Mouse (Mus musculus) neural tube, embryonic 11.5 days (tissue): ENCODE results near the gene Emid1. TPM values are rescaled to one million over a fixed set of nuclear protein-coding genes. Genes with fewer than 3 reads are reported as not detected.

ENCODE experiments used
- ATAC-seq: fragments of 200-750 bp; cut with Nextera tagmentation; 2 replicates; pipeline ENCODE4 v1.8.0; 2017; ENCODE audit warnings: moderate number of reproducible peaks, mild to moderate bottlenecking, moderate TSS enrichment, moderate library complexity; ENCODE audit not compliant: insufficient read depth, low FRiP score, low TSS enrichment
- DNase-seq: peaks from one replicate; pipeline ENCODE4 v3.0.0-alpha.2; 2015; ENCODE audit warnings: low spot score
- H3K27ac ChIP-seq: fragments of 300-500 bp; sonication (generic); 2 replicates; pipeline ENCODE4 v1.5.1; 2014; ENCODE audit warnings: low read depth, mild to moderate bottlenecking, low read length
- H3K27me3 ChIP-seq: fragments of 300-500 bp; sonication (generic); 2 replicates; pipeline ENCODE4 v1.6.1; 2014; ENCODE audit warnings: mild to moderate bottlenecking, low read length, mixed read lengths; ENCODE audit not compliant: control insufficient read depth, insufficient read depth
- H3K36me3 ChIP-seq: fragments of 300-500 bp; sonication (generic); 2 replicates; pipeline ENCODE4 v1.6.1; 2014; ENCODE audit warnings: mild to moderate bottlenecking, low read length, moderate library complexity, mixed read lengths; ENCODE audit not compliant: control insufficient read depth, insufficient read depth
- H3K4me1 ChIP-seq: fragments of 300-500 bp; sonication (generic); 2 replicates; pipeline ENCODE4 v1.6.1; 2014; ENCODE audit warnings: low read length, mixed read lengths; ENCODE audit not compliant: control insufficient read depth, insufficient read depth
- H3K4me2 ChIP-seq: fragments of 300-500 bp; sonication (generic); 2 replicates; pipeline ENCODE4 v1.6.1; 2014; ENCODE audit warnings: low read depth, mild to moderate bottlenecking, moderate library complexity
- H3K4me3 ChIP-seq: fragments of 300-500 bp; sonication (generic); 2 replicates; pipeline ENCODE4 v1.5.1; 2014; ENCODE audit warnings: low read depth, low read length
- H3K9ac ChIP-seq: fragments of 300-500 bp; sonication (generic); 2 replicates; pipeline ENCODE4 v1.6.1; 2014; ENCODE audit warnings: mild to moderate bottlenecking, low read length
- H3K9me3 ChIP-seq: fragments of 300-500 bp; sonication (generic); 2 replicates; pipeline ENCODE4 v1.6.1; 2016; ENCODE audit warnings: low read length; ENCODE audit not compliant: control insufficient read depth
- WGBS: fragments of 180-500 bp; shearing (Covaris S2); extraction: QIAGEN DNeasy Blood & Tissue Kit; methylation state at CpG from one replicate; pipeline ENCODE4 v1.1.7; 2014; 5-methylcytosine and 5-hydroxymethylcytosine counted together
- polyA plus RNA-seq: library from polyadenylated mRNA; unstranded; fragments of >200 nt; fragmentation: Nextera tagmentation; extraction: Ambion mirVana; gene quantifications from 2 replicates; pipeline ENCODE4 v1.2.1, GENCODE M21; 2014

Gene Emid1
- polyA plus RNA-seq, 1 experiment from 2014 or later: 37.7 TPM

- no peak overlapping the region for H3K4me3 ChIP-seq
- 87% methylated on average over 7 of the region's 7 CpGs for WGBS
- no peak overlapping the region for H3K27ac ChIP-seq
- H3K9ac ChIP-seq: no peak overlapping the region
- no peaks in the 10 kb centered on the region for H3K4me1 ChIP-seq
- ATAC-seq: no peak
- H3K4me2 ChIP-seq: no peak overlapping the region
- no peaks in the 10 kb centered on the region for H3K27me3 ChIP-seq
- no peaks in the 10 kb centered on the region for H3K9me3 ChIP-seq
- H3K36me3 ChIP-seq: no peaks in the 10 kb centered on the region
- no peak for DNase-seq
Observed at GRCm38 (mm10) chr11:5113645-5114044, 38.4 kb downstream of the Emid1 start.

DNA sequence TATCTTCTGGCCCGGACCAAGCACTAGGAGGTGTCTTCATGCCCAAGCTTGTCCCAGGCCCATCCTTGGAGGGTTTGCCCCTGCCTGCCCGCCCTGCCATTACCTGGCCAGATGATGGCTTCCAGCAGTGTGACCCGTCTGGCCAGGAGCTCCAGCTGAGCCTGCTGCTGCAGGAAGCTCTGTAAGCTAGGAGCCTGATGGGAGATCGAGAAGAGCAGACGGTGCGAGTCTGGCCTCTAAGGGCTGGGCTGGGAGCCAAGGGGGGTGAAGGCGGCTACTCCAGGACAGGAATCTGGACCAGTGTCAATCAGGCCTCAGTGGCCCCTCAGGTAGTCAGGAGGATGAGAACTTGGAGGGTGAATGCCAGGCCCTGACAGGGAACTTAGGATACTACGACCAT, 42.6 kb downstream of the Emid1 start:
- Histone ChIP-seq H3K36me3 (no peaks in the 10 kb centered on the region; the same call in 1 of the 2 replicates), H3K27me3 (no peaks in the 10 kb centered on the region), H3K27ac (no peak overlapping the region), H3K9me3 (no peaks in the 10 kb centered on the region), H3K4me3 (no peak overlapping the region), H3K4me2 (no peak overlapping the region), H3K9ac (no peak overlapping the region), H3K4me1 (no peaks in the 10 kb centered on the region)
- 74% methylated on average over 8 of the region's 8 CpGs for WGBS
- no peak for DNase-seq
- ATAC-seq: no peak

DNA sequence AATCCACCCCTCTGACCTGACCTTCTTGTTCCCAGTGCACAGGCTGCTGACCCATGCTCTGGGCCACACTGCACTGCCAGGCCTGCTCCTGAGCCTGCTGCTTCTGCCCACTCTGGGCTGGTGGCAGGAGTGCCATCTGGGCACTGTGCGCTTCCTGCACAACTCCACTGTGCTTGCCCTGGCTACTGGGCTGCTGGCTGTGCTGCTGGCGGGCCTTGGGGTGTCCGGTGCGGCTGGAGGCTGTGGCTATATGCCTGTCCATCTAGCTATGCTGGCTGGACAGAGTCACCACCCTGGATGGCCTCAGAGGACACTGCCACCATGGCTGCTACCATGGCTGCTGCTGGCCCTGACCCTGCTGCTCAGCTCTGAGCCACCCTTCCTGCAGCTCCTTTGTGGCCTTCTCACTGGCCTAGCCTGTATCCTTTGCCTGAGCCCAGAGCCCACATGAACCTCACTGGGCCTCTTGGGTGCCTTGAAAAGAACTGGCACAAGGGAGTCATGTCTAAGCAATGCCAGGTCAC, 48.0 kb downstream of the Emid1 start:
- no peaks in the 10 kb centered on the region for H3K4me1 ChIP-seq
- H3K9me3 ChIP-seq: no peaks in the 10 kb centered on the region
- no peak for ATAC-seq
- WGBS: 96% methylated on average over 4 of the region's 4 CpGs
- H3K36me3 ChIP-seq: no peaks in the 10 kb centered on the region; the same call in 1 of the 2 replicates
- H3K27ac ChIP-seq: no peak overlapping the region
- no peak for DNase-seq
- H3K27me3 ChIP-seq: no peaks in the 10 kb centered on the region
- H3K4me3 ChIP-seq: no peak overlapping the region
- no peak overlapping the region for H3K9ac ChIP-seq
- H3K4me2 ChIP-seq: no peak overlapping the region

DNA sequence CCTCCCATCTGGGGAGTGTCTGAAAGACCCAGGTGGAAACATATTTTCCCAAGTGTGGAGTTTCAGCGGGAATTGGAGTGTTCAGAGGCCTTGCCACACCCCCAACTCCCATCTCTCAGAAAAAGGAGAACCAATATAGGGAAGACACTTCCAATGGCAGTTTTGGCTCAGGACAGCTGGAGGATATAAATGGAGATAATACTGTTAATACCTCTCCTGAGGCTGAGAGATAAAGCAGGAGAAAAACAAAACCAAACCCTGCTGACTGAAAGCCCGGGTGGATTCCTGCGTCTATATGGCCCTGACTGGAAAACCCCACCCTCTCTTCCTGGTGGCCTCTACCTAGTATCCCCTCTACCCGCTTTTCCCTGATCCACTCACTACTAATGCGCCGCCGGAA, 49.7 kb downstream of the Emid1 start:
- ATAC-seq (no peak), DNase-seq (no peak)
- Histone ChIP-seq H3K9me3 (no peaks in the 10 kb centered on the region), H3K4me2 (no peak overlapping the region), H3K4me1 (peaks cover 2% of the 10 kb centered on the region), H3K27ac (no peak overlapping the region), H3K36me3 (no peaks in the 10 kb centered on the region; the same call in 1 of the 2 replicates), H3K27me3 (no peaks in the 10 kb centered on the region), H3K4me3 (no peak overlapping the region), H3K9ac (no peak overlapping the region)
- WGBS: 87% methylated on average over 7 of the region's 7 CpGs

GRCm38 (mm10) chr11:5101641-5102040, 50.4 kb downstream of the Emid1 start:
- H3K4me3 ChIP-seq: no peak overlapping the region
- 77% methylated on average over 6 of the region's 6 CpGs for WGBS
- no peak overlapping the region for H3K9ac ChIP-seq
- H3K36me3 ChIP-seq: no peaks in the 10 kb centered on the region; the same call in 1 of the 2 replicates
- no peak for DNase-seq
- no peak for ATAC-seq
- H3K27ac ChIP-seq: no peak overlapping the region
- no peaks in the 10 kb centered on the region for H3K27me3 ChIP-seq
- H3K9me3 ChIP-seq: no peaks in the 10 kb centered on the region
- H3K4me2 ChIP-seq: no peak overlapping the region
- peaks cover 7% of the 10 kb centered on the region for H3K4me1 ChIP-seq

DNA sequence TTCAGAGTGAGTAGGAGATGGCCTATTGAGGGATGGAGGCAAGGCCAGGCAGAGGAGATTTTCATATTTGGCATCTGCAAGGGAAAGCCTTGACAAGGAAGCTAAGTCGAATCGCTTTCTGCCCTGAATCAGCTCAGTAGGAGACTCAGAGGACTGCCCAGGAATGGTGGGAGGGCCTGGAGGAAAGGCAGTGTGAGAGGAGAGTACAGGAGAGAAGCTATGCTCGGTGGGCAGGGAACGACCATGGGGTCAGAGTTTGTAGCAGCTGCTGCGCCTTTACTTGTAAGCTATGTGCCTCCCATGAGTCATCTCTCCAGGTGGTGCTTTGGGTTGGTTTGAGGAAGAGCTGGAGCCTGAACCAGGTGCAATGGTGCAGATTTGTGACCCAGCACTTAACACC, 51.3 kb downstream of the Emid1 start:
- Histone ChIP-seq H3K27me3 (no peaks in the 10 kb centered on the region), H3K4me1 (peaks cover 9% of the 10 kb centered on the region), H3K27ac (no peak overlapping the region), H3K4me2 (no peak overlapping the region), H3K4me3 (peak overlapping the region; percentile 90; the same call in 1 of the 2 replicates), H3K36me3 (no peaks in the 10 kb centered on the region; the same call in 1 of the 2 replicates), H3K9me3 (no peaks in the 10 kb centered on the region), H3K9ac (no peak overlapping the region)
- DNase-seq: no peak
- 49% methylated on average over 5 of the region's 5 CpGs for WGBS
- ATAC-seq: no peak

GRCm38 (mm10) chr11:5100283-5100682, 51.8 kb downstream of the Emid1 start:
- DNase-seq: no peak
- no peaks in the 10 kb centered on the region for H3K27me3 ChIP-seq
- 2% methylated on average over 7 of the region's 7 CpGs for WGBS
- no peak for ATAC-seq
- peak overlapping the region; percentile 90; the same call in 1 of the 2 replicates for H3K27ac ChIP-seq
- peak overlapping the region; percentile 90 for H3K4me3 ChIP-seq
- no peaks in the 10 kb centered on the region; the same call in 1 of the 2 replicates for H3K36me3 ChIP-seq
- H3K9ac ChIP-seq: peak overlapping the region; percentile 93
- no peaks in the 10 kb centered on the region for H3K9me3 ChIP-seq
- H3K4me2 ChIP-seq: peak overlapping the region; percentile 74
- H3K4me1 ChIP-seq: peaks cover 10% of the 10 kb centered on the region

DNA sequence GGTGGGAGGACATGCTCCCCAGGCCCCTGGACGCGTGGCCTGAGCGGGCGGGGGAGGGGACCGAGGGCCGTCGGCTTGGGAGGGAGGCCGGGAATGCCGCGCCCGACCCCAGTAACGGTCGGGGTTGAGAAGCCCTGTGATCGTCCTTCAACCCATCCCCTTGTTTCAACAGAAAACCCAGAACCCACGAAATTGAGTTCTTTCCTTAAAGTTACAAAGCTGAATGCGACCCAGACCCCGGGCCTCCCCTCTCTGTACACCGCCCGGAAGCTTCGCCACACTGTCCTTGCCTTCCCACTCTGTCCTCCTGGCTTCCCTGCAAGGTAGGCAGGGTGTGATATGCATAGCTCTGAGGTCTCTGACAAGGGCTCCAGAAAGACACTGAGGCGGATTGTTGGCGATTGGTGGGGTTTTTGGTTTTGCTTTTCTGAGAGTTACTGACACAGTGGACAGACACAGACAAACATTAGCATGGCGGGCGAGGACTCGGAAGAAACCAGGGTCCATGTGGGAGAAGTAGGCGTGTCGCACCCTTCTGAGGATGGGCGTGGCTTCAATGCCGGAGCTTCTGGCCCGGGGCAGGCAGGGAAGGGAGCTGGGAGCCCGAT, 52.4 kb downstream of the Emid1 start:
- peak; percentile 66 for ATAC-seq
- peak; percentile 89 for DNase-seq
- H3K9me3 ChIP-seq: no peaks in the 10 kb centered on the region
- H3K4me2 ChIP-seq: peak overlapping the region; percentile 74
- H3K36me3 ChIP-seq: no peaks in the 10 kb centered on the region; the same call in 1 of the 2 replicates
- peak overlapping the region; percentile 93 for H3K9ac ChIP-seq
- under 1% methylated on average over 21 of the region's 31 CpGs for WGBS
- H3K4me3 ChIP-seq: peak overlapping the region; percentile 90
- peaks cover 10% of the 10 kb centered on the region for H3K4me1 ChIP-seq
- H3K27ac ChIP-seq: peak overlapping the region; percentile 90
- no peaks in the 10 kb centered on the region for H3K27me3 ChIP-seq
